Mouse (Mus musculus) heart, embryonic 13.5 days (tissue): ENCODE results near the gene Fth1. TPM values are rescaled to one million over a fixed set of nuclear protein-coding genes. Genes with fewer than 3 reads are reported as not detected.
"Not testable (repeated sequence)": the region's sequence is repeated elsewhere in the genome, so short reads cannot be mapped to it uniquely, and the experiment has no call there.

Experiments
- ATAC-seq: fragments of 200-750 bp; cut with Nextera tagmentation; 2 replicates; pipeline ENCODE4 v1.8.0; 2017; ENCODE audit warnings: moderate TSS enrichment; ENCODE audit not compliant: insufficient number of reproducible peaks, low FRiP score, low TSS enrichment; ENCODE audit errors: extremely low read depth
- H3K27ac ChIP-seq: fragments of 300-500 bp; sonication (generic); replicated peaks from 2 replicates; pipeline ENCODE4 v1.5.1; 2015; ENCODE audit warnings: moderate library complexity, mild to moderate bottlenecking, inconsistent platforms
- H3K27me3 ChIP-seq: fragments of 300-500 bp; sonication (generic); replicated peaks from 2 replicates; pipeline ENCODE4 v1.6.1; 2015; ENCODE audit warnings: mild to moderate bottlenecking, inconsistent platforms
- H3K36me3 ChIP-seq: fragments of 300-500 bp; sonication (generic); 2 replicates; pipeline ENCODE4 v1.6.1; 2015; ENCODE audit warnings: mild to moderate bottlenecking, inconsistent platforms
- H3K4me1 ChIP-seq: fragments of 300-500 bp; sonication (generic); 2 replicates; pipeline ENCODE4 v1.6.1; 2015; ENCODE audit warnings: inconsistent platforms
- H3K4me2 ChIP-seq: fragments of 300-500 bp; sonication (generic); 2 replicates; pipeline ENCODE4 v1.6.1; 2015; ENCODE audit warnings: inconsistent platforms, mild to moderate bottlenecking, moderate library complexity
- H3K4me3 ChIP-seq: fragments of 300-500 bp; sonication (generic); 2 replicates; pipeline ENCODE4 v1.5.1; 2015; ENCODE audit warnings: moderate library complexity, mild to moderate bottlenecking, inconsistent platforms
- H3K9ac ChIP-seq: fragments of 300-500 bp; sonication (generic); 2 replicates; pipeline ENCODE4 v1.6.1; 2015; ENCODE audit warnings: inconsistent platforms, mild to moderate bottlenecking, moderate library complexity
- H3K9me3 ChIP-seq: fragments of 300-500 bp; sonication (generic); 2 replicates; pipeline ENCODE4 v1.6.1; 2016; ENCODE audit warnings: inconsistent platforms
- WGBS: fragments of 180-500 bp; shearing (Covaris S2); methylation state at CpG from one replicate; pipeline ENCODE4 v1.1.7; 2015; ENCODE audit warnings: mixed read lengths; 5-methylcytosine and 5-hydroxymethylcytosine counted together
- polyA plus RNA-seq: library from polyadenylated mRNA; unstranded; fragments of >200 nt; fragmentation: Nextera tagmentation; extraction: Ambion mirVana; gene quantifications from 2 replicates; pipeline ENCODE4 v1.2.1, GENCODE M21; 2015

Gene Fth1
- polyA plus RNA-seq, 1 experiment from 2014 or later = 2,554 TPM

GRCm38 (mm10) chr19:9964205-9964916, 16.0 kb upstream of the Fth1 start:
- Histone ChIP-seq H3K36me3 (no peaks in the 10 kb centered on the region), H3K4me3 (no peak overlapping the region), H3K27ac (no peak overlapping the region), H3K9ac (peak overlapping the region; percentile 33; the same call in 1 of the 2 replicates), H3K9me3 (no peaks in the 10 kb centered on the region), H3K4me2 (peak overlapping the region; percentile 42), H3K4me1 (peaks cover 21% of the 10 kb centered on the region), H3K27me3 (no peaks in the 10 kb centered on the region)
- WGBS = 13% methylated on average over 7 of the region's 7 CpGs
- ATAC-seq = no peak

GRCm38 (mm10) chr19:9966096-9966867, 14.1 kb upstream of the Fth1 start:
- H3K27ac ChIP-seq = no peak overlapping the region
- no peaks in the 10 kb centered on the region for H3K36me3 ChIP-seq
- no peak overlapping the region for H3K4me2 ChIP-seq
- WGBS = 46% methylated on average over 2 of the region's 2 CpGs
- no peak overlapping the region for H3K4me3 ChIP-seq
- H3K4me1 ChIP-seq = peaks cover 21% of the 10 kb centered on the region
- no peaks in the 10 kb centered on the region for H3K27me3 ChIP-seq
- ATAC-seq = no peak
- 0 out of 2 replicates have a peak overlapping the region, but pooled peaks have one; percentile 24 for H3K9ac ChIP-seq
- H3K9me3 ChIP-seq = no peaks in the 10 kb centered on the region

GRCm38 (mm10) chr19:9968081-9968787, 12.2 kb upstream of the Fth1 start:
- H3K4me1 ChIP-seq = peaks cover 18% of the 10 kb centered on the region
- no peak for ATAC-seq
- H3K9me3 ChIP-seq = no peaks in the 10 kb centered on the region
- H3K4me3 ChIP-seq = no peak overlapping the region
- H3K27me3 ChIP-seq = no peaks in the 10 kb centered on the region
- 78% methylated on average over 10 of the region's 10 CpGs for WGBS
- H3K4me2 ChIP-seq = no peak overlapping the region
- no peaks in the 10 kb centered on the region for H3K36me3 ChIP-seq
- no peak overlapping the region for H3K27ac ChIP-seq
- H3K9ac ChIP-seq = no peak overlapping the region

- H3K9me3 ChIP-seq, H3K9ac ChIP-seq, H3K27me3 ChIP-seq, ATAC-seq, H3K4me2 ChIP-seq, H3K4me3 ChIP-seq, H3K36me3 ChIP-seq: not testable (repeated sequence)
- Histone ChIP-seq H3K27ac (peak overlapping the region; percentile 44), H3K4me1 (peaks cover 30% of the 10 kb centered on the region)
- 34% methylated on average over 2 of the region's 2 CpGs for WGBS
Measured at GRCm38 (mm10) chr19:9974853-9975252, 5.5 kb upstream of the Fth1 start.

- H3K27ac ChIP-seq = 0 out of 2 replicates have a peak overlapping the region, but pooled peaks have one; percentile 42
- ATAC-seq = peak; percentile 47; the same call in 1 of the 2 replicates
Measured at GRCm38 (mm10) chr19:9977085-9977484, 3.3 kb upstream of the Fth1 start.

GRCm38 (mm10) chr19:9978431-9978951, 1.9 kb upstream of the Fth1 start:
- Histone ChIP-seq H3K27me3 (no peaks in the 10 kb centered on the region), H3K4me3 (peak overlapping the region; percentile 6; the same call in 1 of the 2 replicates), H3K36me3 (no peaks in the 10 kb centered on the region), H3K27ac (peak overlapping the region; percentile 82), H3K9me3 (no peaks in the 10 kb centered on the region), H3K4me2 (peak overlapping the region; percentile 45), H3K9ac (peak overlapping the region; percentile 51), H3K4me1 (peaks cover 40% of the 10 kb centered on the region)
- peak; percentile 43 for ATAC-seq
- WGBS = 32% methylated on average over 5 of the region's 5 CpGs

More at GRCm38 (mm10) chr19:9977085-9977484, 3.3 kb upstream of the Fth1 start:
- WGBS = 57% methylated on average over 10 of the region's 10 CpGs
- Histone ChIP-seq H3K36me3 (no peaks in the 10 kb centered on the region), H3K4me3 (no peak overlapping the region), H3K4me2 (peak overlapping the region; percentile 45; the same call in 1 of the 2 replicates), H3K27me3 (no peaks in the 10 kb centered on the region), H3K9ac (no peak overlapping the region), H3K9me3 (no peaks in the 10 kb centered on the region), H3K4me1 (peaks cover 39% of the 10 kb centered on the region)

GRCm38 (mm10) chr19:9979156-9979555, 1.2 kb upstream of the Fth1 start:
- H3K36me3 ChIP-seq = peaks cover 3% of the 10 kb centered on the region
- no peaks in the 10 kb centered on the region for H3K27me3 ChIP-seq
- H3K4me2 ChIP-seq = peak overlapping the region; percentile 45
- no peak for ATAC-seq
- no peak overlapping the region for H3K9ac ChIP-seq
- H3K4me3 ChIP-seq = no peak overlapping the region; the same call in 1 of the 2 replicates
- H3K9me3 ChIP-seq = no peaks in the 10 kb centered on the region
- peaks cover 47% of the 10 kb centered on the region for H3K4me1 ChIP-seq
- H3K27ac ChIP-seq = peak overlapping the region; percentile 82
- WGBS = 90% methylated on average over 2 of the region's 2 CpGs

GRCm38 (mm10) chr19:9981621-9982020, 1.2 kb downstream of the Fth1 start:
- H3K4me1 ChIP-seq = peaks cover 34% of the 10 kb centered on the region
- peaks cover 27% of the 10 kb centered on the region for H3K36me3 ChIP-seq
- H3K4me2 ChIP-seq = peak overlapping the region; percentile 84
- WGBS = 55% methylated on average over 4 of the region's 4 CpGs
- H3K9me3 ChIP-seq = no peaks in the 10 kb centered on the region
- no peak for ATAC-seq
- H3K9ac ChIP-seq = peak overlapping the region; percentile 93
- no peaks in the 10 kb centered on the region for H3K27me3 ChIP-seq
- peak overlapping the region; percentile 86 for H3K27ac ChIP-seq
- peak overlapping the region; percentile 71 for H3K4me3 ChIP-seq

- Histone ChIP-seq H3K27me3 (no peaks in the 10 kb centered on the region), H3K4me2 (peak overlapping the region; percentile 84), H3K36me3 (peaks cover 27% of the 10 kb centered on the region), H3K4me3 (peak overlapping the region; percentile 71), H3K4me1 (peaks cover 38% of the 10 kb centered on the region), H3K27ac (peak overlapping the region; percentile 95), H3K9ac (peak overlapping the region; percentile 93), H3K9me3 (no peaks in the 10 kb centered on the region)
- under 1% methylated on average over 59 of the region's 59 CpGs for WGBS
- ATAC-seq = peak; percentile 93
Measured at GRCm38 (mm10) chr19:9982151-9982851, 1.9 kb downstream of the Fth1 start.

- Histone ChIP-seq H3K9ac (peak overlapping the region; percentile 93), H3K4me1 (peaks cover 40% of the 10 kb centered on the region), H3K36me3 (peaks cover 27% of the 10 kb centered on the region), H3K4me2 (peak overlapping the region; percentile 84), H3K9me3 (no peaks in the 10 kb centered on the region), H3K27ac (peak overlapping the region; percentile 95), H3K4me3 (peak overlapping the region; percentile 71), H3K27me3 (no peaks in the 10 kb centered on the region)
- ATAC-seq = peak; percentile 61
- WGBS = under 1% methylated on average over 31 of the region's 31 CpGs
Measured at GRCm38 (mm10) chr19:9982852-9983542, 2.6 kb downstream of the Fth1 start.
